Mouse (Mus musculus) retina, embryonic 14.5 days (tissue): ENCODE measurements around the gene Clic3.

Experiments used
- DNase-seq: peaks from one replicate; pipeline ENCODE4 v3.0.0-alpha.2; 2015; ENCODE audit warnings: low spot score

Clic3 gene

DNA sequence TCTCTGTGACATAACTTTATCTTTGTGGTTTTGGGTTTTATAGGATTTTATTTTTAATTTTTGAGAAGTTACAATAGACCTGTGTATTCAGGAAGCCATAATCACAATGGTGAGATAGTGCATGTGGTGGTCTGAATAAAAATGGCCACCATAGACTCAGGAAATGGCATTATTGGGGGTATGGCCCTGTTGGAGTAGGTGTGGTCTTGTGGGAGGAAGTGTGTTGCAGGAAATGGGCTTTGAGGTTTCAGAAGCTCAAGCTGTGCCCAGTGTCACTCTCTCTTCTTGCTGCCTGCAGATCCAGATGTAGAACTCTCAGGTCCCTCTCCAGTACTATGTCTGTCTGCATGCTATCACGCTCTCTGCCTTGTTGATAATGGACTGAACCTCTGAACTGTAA is 23.9 kb downstream of the Clic3 start:
- no peak for DNase-seq

DNA sequence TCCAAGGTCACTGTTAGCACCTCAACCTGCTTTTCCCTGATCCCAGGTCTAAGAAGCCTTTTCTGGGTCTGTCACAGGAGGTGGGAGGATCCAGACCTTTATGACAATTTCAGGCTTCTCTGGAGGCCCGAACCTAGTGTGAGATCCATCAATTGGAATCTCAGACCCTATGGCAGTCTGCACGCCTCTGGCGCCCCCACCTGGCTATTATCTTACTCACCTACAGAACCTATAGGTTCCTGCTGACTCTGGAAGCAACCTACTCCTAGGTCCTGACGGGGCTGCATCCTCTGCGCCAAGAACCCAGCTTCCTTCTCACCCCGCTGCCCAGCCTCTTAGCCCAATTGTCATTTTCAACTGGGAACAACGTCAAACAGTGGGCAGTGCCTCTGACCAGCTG is 26.3 kb downstream of the Clic3 start:
- peak; percentile 74 for DNase-seq

DNA sequence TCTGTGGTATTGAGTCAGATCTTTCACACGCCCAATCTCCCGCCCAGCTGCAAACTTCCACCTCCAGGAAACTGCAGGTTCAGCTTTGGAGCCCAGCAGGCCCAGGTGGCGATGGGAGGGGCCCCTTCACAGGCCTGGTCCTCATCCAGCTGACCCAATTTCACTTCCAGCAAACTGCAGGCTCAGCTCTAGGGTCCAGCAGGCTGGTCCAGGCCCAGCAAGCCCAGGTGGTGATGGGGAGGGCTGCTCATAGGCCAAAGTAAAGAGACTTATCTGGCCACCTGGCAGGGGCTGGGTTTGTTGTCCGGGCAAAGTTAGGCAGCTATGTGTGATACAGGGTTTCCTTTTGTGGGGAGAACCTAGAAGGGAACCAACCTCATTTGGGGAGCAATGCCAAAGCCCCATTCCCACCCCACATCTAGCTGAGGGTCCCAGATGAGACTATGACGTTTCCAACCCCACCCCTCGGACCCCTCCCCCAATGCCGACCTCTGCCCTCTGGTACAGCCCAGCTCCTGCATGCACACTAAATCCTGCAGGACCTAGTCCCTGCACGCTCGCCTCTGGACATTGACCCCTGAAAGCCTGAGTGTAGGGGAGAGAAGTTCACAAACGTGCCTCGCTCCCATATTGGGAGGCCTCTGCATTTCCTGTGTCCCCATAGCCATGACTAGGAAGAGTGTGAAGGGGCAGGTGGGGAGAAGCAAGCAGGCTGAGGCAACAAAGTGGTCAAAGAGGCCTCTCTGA is 28.4 kb downstream of the Clic3 start:
- no peak for DNase-seq

DNA sequence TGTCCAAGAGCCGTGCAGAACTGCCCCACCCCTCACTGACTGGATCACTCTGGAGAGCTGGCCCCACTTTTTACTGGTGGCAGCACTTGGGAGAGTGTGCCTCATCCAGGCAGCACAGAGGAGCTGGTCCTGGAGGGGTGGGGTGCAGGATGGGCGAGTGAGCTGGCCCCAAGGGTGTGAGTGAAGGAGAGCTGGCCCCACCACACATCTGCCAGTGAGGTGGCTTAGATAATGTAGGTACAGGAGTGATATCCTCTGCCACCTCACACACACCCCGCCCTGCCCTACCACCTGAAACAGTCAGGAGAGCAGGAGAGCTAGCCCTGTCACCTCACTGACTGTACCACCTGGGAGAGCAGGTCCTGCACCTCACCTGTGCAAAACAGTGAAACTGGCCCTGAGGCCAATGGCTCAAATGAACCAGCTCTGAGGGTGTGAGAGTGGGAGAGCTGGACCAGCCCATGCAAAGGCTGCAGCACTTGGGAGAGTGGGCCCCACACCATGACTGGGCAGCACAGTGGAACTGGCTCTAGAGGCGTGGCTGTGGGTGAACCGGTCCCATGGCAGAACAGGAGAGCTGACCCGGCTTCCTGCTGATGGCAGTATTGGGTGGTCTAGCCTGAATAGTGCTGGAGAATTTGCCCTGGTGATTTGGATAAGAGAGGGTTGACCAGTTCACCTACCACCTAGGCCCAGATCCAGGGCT is 31.5 kb downstream of the Clic3 start:
- DNase-seq = no peak

DNA sequence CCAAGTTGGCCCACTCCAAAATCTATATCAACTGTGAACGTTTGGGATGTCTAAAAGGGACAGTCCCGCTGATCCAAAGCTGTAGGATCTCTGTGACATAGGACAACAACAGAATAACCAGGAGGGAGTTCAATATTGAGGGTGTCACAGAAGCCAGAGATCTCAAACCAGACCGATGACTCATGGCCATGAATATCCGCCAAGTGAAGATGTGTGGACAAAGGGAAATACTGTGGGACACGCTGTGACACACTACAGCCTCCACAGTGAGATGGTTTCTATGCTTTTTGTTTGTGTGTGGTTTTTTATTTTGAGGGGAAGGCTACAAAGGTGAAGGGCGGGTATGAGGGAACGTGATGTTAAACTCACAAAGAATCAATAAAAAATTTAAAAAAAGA is 32.0 kb downstream of the Clic3 start:
- no peak for DNase-seq

DNA sequence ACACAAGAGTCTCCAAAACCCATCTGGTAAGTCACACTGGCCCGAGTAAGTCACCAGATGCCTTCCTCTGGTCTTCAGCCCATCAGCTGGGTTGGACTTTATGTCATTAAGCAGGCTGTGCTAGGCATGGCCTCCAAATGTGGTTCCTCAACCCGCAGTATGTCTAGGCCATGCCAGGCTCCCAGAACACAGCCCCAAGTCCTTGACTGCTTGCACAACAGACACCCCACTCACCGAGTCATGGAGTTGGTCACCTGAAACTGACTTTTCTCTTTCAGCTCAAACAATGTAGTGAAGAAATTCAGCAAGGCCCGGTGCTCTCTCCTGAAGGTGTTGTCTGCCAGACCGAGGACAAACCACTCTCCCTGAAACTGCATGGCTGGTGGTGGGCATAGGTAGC is 36.4 kb downstream of the Clic3 start:
- no peak for DNase-seq

DNA sequence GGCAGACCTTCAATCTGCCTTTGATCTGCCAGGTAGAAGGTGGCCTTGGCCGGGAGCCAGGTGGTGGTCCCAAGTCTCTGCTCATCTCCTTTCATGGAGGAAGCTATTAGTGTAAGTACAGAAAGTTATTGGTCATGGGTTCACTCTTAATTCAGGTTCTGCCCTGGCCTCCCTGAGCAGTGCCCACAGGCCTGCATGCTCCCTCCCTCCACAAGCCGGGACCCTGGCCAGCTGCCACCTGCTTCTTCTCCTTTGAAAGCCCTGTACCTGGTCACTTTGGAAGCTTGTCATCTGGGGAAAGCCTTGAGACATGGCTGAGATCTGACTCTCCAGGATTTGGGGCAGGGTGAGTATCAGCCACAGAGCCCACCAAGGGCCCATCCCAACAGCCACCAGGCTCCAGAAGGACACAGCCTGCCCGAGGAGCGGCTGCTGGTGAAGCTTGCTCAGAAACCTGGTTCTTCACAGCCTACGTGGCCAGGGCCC is 36.9 kb downstream of the Clic3 start, which contains the start of gene Lcn12:
Gene Lcn12, minus strand, starts transcription at position 436 of the 486 bp plus-strand sequence.
- DNase-seq = no peak

DNA sequence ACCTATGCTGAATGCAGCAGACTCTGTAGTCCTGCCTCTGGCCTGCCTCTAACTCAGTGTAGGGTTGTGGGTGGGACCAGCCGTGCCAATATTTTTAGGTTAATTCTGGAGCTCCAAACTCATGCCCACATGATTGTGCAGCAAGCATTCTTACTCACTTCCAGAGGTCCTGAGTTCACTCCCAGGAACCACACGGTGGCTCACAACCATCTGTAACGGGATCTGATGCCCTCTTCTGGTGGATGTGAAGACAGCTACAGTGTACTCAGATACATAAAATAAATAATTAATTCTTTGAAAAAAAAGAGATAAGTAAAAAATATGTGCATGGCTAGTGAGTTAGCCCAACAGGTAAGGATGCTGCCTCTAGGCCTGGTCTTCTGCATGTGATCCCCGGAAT is 39.8 kb downstream of the Clic3 start:
- peak; percentile 66 for DNase-seq

DNA sequence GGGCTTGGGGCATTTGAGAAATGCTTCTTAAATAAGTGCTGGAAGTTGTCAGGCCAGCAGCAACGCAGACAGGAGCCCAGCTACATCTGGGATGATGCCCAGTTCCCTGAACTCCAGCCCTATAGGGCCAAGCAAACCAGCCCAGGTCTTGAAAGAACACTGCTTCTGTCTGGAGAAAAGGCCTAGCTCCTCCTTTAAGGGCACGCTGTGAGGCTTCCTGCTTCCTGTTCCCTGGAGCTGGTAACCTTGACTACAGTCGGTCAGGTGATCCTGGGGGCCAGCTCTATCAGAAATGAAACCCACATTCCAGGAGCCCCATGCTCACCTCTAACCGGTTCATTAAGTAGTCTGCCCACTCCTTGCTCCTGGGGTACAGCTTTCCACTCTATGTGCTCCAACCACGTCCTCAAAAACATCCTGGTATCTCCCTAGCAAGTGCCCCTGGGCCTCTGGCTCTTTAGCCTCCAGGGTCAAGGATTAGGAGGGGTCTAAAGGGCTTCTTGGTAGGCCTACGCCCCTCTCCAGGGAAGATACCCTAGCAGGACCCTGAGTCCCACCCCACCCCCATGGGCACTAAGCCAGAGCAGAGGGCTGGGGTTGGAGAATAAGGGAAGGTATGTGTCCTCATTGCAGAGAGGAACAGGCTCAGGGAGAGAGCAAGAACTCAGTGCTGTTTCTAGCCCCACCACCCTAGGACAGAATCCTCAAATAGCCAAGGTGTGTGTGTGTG is 41.4 kb downstream of the Clic3 start:
- DNase-seq = no peak

DNA sequence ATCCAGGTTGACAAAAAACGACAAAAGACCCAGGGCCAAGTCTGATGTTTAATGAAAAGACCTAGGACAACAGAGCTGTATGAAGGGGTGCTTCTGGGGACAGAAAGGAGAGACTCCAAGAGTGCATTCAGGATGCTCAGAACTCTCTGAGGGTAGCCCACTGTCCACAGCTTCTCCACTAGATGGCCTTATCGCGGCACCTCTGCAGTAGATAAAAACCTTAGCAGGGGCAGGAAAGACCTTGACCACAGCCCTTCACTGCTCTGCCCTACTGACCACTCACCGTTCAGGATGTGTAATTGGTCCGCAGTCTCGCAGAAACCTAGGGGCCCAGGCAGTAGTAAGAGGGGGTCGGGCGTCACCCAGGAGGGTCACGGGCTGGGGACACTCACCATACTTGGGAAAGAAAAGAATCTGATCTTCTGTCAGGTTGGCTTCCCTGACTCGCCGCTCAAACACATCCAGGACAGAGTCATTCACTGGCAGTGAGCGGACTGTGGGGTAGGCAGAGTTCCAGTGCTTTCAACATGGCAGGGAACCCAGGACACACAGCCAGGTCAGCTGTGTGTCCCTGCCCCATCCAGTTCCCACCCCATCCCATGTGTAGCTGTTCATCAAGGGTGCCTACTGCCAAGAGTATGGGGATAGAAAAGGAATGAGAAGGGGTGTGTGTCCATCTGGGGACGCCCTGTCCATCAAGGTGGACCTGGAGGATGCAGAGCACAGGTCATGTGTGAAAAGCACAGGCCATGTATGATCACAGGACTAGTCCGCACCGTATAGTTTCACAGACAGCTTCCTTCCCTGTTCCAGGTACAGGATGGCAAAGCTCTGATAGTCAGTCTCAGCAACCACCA is 42.2 kb downstream of the Clic3 start:
- no peak for DNase-seq

DNA sequence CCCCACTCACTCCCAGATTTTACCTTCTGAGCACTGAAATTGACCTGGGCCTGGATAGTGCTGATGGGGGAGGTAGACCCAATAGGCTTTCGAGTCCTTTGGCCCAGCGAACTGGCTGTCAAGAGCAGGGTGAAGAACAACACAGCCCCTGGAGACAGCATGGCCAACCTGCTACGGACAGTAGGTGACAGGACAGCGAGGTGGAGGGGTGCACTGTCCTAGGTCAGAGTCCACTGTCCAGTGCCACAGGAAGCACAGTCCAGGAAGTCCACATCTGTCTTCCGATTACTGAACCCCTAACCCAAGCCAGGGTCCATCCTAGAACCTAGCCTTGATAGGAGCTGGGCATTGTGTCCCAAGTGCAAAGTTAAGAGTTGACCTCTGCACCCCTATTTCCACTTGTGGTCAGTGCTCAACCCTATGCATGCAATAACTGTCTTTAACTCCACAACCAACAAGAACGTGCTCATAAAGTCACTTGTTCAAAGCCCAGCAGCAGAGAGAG is 43.5 kb downstream of the Clic3 start:
- DNase-seq = no peak

DNA sequence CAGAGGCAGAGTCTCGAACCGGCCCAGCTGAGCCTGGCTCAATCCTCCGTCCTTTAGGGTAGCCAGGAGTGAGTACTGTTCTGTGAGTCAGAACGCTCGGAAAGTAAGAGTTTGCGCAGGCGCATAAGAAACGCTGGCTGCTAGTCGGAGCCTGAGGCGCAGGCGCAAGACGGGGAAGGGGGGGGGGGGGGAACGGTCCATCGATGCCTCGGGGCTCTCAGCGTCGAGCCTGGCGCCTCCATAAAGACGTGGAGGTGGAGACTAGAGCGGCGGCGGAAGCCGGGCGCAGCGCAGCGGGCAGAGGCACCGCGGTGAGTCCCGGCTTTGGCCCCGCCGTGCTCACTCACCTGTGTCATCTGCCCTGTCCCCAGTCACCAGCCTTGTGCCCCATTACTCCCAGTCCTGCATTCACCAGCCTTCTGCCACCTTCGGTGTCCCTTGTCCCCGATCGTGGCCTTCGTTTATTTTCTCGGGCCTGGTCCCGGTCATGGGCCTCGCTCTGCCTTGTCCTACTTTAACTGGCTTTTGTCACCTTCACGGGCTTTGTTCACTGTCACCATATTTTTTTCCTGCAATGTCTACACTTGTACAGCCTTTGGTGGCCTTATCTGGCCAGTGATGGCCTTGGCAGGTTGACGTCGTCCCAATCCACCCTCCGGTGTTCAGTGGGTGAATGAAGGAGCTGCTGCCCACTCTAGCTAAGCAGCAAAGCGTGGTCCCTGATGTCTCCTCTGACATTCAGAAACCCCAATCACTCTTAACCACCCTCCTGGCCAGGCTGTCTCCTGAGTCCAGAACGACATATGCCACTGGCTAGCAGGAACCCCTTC is 44.2 kb downstream of the Clic3 start, which contains the start of gene Fbxw5:
Gene Fbxw5, plus strand, starts transcription at position 175 of the 830 bp plus-strand sequence.
- peak; percentile 96 for DNase-seq

DNA sequence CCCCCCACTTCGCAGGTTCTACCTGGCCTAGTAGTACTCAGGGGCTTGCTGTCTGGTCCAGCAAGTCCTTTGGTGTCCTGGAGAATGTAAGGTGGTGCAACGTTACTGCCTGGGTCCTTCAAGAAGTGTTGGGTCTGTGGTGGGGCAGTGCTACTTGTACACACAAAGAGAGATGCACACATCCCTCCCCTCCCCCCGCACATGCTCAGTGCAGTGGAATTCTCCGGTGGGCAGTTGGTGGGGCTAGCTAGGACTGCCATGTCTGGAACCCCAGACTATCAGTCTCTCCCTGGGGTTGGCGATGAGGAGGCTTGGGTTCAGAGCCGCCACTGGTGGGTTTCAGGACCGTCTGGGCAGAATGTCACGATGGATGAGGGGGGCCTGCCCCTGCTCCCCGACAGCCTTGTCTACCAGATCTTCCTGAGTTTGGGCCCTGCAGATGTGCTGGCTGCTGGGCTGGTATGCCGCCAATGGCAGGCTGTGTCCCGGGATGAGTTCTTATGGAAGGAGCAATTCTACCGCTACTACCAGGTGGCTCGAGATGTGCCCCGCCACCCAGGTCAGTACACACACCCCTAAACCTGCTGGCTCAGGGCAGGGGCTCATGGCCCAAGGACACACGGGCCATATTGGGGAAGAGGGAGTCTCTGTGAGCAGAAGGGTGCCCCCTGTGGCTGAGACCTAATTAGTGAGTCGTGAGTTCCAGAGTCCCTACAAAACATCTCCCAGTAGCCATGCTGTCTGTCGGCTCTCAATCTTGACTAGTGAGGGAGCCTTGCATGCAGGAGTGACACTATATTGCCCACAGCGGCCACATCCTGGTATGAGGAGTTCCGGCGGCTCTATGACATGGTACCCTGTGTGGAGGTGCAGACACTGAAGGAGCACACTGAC is 45.2 kb downstream of the Clic3 start, which contains the start of gene C8g:
Gene C8g, minus strand, starts transcription at position 127 of the 894 bp plus-strand sequence.
- peak; percentile 13 for DNase-seq

DNA sequence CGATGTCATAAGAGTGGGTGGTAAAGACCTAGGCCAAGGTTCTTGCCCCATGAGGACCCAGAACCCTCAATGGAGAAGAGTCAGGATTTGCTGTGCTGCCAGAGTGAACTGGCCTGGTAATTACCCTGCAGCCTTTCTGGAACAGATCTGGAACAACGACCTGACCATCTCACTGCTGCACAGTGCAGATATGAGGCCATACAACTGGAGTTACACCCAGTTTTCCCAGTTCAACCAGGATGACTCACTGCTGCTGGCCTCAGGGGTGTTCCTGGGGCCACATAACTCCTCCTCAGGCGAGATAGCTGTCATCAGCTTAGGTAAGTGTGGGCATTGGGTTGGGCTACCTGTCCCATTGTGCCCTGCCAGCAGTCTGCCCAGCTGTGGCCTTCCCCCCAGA is 46.1 kb downstream of the Clic3 start:
- no peak for DNase-seq

DNA sequence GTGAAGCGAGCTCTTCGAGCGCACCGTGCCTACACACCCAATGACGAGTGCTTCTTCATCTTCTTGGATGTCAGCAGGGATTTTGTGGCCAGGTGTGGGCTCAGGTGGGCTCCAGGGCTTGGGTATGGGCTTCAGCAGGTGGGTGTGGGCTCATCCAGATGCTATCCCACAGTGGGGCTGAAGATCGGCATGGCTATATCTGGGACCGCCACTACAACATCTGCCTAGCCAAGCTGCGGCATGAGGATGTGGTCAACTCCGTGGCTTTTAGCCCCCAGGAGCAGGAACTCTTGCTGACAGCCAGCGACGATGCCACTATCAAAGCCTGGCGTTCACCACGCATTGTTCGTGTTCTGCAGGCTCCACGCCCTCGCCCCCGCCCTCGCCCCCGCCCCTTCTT is 47.9 kb downstream of the Clic3 start:
- DNase-seq = no peak

DNA sequence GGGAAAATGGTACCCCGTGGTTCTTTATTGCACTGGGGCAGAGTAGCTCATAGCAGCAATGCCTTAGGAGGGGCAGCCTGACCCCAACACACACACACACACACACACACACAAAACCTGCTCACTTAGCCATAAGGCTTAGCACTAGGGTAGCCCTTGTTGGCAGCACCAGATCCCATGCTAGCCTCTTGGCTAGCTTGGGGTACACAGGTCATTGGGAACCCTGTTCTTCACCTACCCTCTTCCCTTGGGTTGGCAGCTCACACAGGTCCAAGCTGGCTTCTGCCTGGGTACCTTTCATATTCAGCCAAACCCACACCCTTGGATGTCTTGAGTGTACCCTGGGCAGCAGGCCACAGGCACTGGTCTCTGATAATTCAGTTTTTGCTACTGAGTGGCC is 48.4 kb downstream of the Clic3 start:
- DNase-seq = no peak

DNA sequence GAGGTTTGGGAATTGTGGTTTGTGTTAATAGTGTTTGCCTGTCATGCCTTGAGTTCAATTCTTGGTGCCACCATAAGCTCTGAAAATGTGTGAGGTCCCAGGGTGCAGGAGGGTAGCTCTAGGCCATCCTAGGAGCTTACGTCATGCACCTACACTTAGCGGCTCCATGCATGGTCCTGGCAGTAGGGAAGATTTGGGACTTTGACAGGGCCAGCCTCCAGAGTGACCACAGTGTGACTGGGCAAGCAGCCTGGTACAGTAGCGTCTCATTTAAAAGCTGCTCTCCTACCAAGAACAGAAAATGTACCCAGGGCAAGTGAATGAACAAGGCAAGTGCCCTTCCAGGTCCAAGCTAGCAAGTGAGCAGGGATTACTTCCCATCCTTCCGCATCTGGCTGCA is 49.2 kb downstream of the Clic3 start:
- DNase-seq = no peak

DNA sequence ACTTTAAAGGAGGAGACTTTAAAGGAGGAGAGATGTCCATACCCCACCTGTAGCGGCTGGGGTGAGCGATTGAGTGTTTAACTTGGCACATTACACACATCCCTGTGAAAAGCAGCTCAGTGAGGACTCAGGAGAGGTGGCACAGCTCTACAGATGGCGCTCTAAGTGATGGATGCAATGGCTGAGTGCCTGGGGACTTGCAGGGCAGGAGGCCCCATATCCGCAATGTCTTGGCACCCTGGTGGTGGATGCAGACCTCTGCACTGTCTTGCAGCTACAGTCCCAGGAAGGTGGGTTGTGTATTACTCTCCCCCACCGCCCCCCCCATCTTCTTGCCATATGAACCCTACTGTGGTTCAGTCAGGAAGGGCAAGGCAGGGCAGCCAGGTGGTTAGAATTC is 50.3 kb downstream of the Clic3 start:
- peak; percentile 49 for DNase-seq
